In the genomic region with DNA sequence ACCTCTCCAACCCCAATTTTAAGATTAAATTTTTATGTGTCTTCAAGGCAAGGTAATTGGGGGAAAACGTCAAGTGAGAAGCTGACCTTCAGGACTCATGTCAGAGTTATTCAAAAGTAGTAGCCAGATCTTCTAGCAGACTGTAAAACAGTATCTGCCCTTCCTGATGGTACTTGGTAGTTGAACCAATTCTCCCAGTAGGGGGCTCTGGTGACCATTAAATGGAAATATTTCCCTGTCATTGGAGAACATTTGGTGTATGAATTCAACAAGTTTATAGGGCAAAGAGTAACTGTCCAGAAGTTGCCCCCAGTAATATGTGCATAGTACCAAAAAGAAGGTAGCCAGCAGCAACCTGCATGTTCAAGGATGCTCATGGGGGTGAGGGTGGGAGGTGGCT, we compare ENCODE assay signal across 9 mouse cellular contexts.
DNase-seq lines count a peak whose midpoint lies in the region; ATAC-seq lines count a peak whose summit lies in the region.
"Had no signal": no experiment of that assay in that cellular context is flagged by ENCODE, and none has a peak within 500 bp of the region (broad histone marks: within the 10 kb centered on the region; RNA-seq: fewer than 3 reads in every experiment).

No protein-coding gene starts in this region.

- H3K27me3 ChIP-seq in hindbrain, embryonic 14.5 days (ENCODE audit: control insufficient read depth, insufficient read depth, low read length): no peaks in the 10 kb centered on the region
- no peaks in the 10 kb centered on the region for H3K27me3 ChIP-seq in hindbrain, embryonic 16.5 days (replicated peaks; ENCODE audit: control insufficient read depth, insufficient read depth, low read length)
- no peaks in the 10 kb centered on the region for H3K27me3 ChIP-seq in splenic B cell, adult 2 months (ENCODE audit: control insufficient read depth, insufficient read depth, low read length, poor library complexity, severe bottlenecking)
- H3K27me3 ChIP-seq: stomach, embryonic 15.5 days had no signal

- no peaks in the 10 kb centered on the region for H3K4me1 ChIP-seq in hindbrain, embryonic 14.5 days (replicated peaks; ENCODE audit: control insufficient read depth, insufficient read depth, low read length)
- H3K4me1 ChIP-seq in hindbrain, embryonic 16.5 days (ENCODE audit: control insufficient read depth, insufficient read depth, low read depth, low read length): no peaks in the 10 kb centered on the region
- H3K4me1 ChIP-seq: stomach, embryonic 15.5 days had no signal

- no peak overlapping the region for H3K27ac ChIP-seq in hindbrain, embryonic 14.5 days
- no peak overlapping the region for H3K27ac ChIP-seq in hindbrain, embryonic 16.5 days (ENCODE audit: low read depth, low read length)
- H3K27ac ChIP-seq: macrophage; stomach, embryonic 15.5 days had no signal

- H3K9ac ChIP-seq in hindbrain, embryonic 14.5 days: no peak overlapping the region
- H3K9ac ChIP-seq in hindbrain, embryonic 16.5 days (ENCODE audit: low read depth, low read length): no peak overlapping the region
- H3K9ac ChIP-seq: stomach, embryonic 15.5 days had no signal

- ATAC-seq in hindbrain, embryonic 14.5 days (ENCODE audit: low FRiP score): no peak
- no peak for ATAC-seq in hindbrain, embryonic 16.5 days

- H3K4me2 ChIP-seq in hindbrain, embryonic 14.5 days (replicated peaks): no peak overlapping the region
- H3K4me2 ChIP-seq in hindbrain, embryonic 16.5 days (ENCODE audit: low read length): no peak overlapping the region
- H3K4me2 ChIP-seq: stomach, embryonic 15.5 days had no signal

- no peaks in the 10 kb centered on the region for H3K36me3 ChIP-seq in hindbrain, embryonic 14.5 days (replicated peaks; ENCODE audit: control insufficient read depth, insufficient read depth)
- H3K36me3 ChIP-seq in hindbrain, embryonic 16.5 days (ENCODE audit: control insufficient read depth, insufficient read depth, low read length): no peaks in the 10 kb centered on the region
- H3K36me3 ChIP-seq in splenic B cell, adult 2 months (ENCODE audit: control insufficient read depth, insufficient read depth, low read length, poor library complexity, severe bottlenecking): no peaks in the 10 kb centered on the region
- H3K36me3 ChIP-seq: stomach, embryonic 15.5 days had no signal

- 51% methylated on average over 1 of the region's 1 CpGs for WGBS in hindbrain, embryonic 14.5 days
- 66% methylated on average over 1 of the region's 1 CpGs for WGBS in hindbrain, embryonic 16.5 days

- no peaks in the 10 kb centered on the region for H3K9me3 ChIP-seq in hindbrain, embryonic 14.5 days (ENCODE audit: control insufficient read depth, low read length)
- no peaks in the 10 kb centered on the region for H3K9me3 ChIP-seq in hindbrain, embryonic 16.5 days (ENCODE audit: control insufficient read depth, low read length)
- H3K9me3 ChIP-seq: stomach, embryonic 15.5 days had no signal

- no peak overlapping the region for H3K4me3 ChIP-seq in hindbrain, embryonic 14.5 days (replicated peaks; ENCODE audit: low read length)
- no peak overlapping the region for H3K4me3 ChIP-seq in hindbrain, embryonic 16.5 days (ENCODE audit: low read length)
- H3K4me3 ChIP-seq: stomach, embryonic 15.5 days had no signal

- DNase-seq in hindbrain, embryonic 14.5 days (ENCODE audit: low spot score): peak; percentile 74
- peak; percentile 40 for DNase-seq in urinary bladder, postnatal 14 days (ENCODE audit: low spot score)
- no peak for DNase-seq in urinary bladder, postnatal 10 days (ENCODE audit: low spot score)
- DNase-seq in embryo, embryonic 11 days: peak; percentile 55
- peak; percentile 76 for DNase-seq in splenic B cell, adult 2 months (ENCODE audit: low read depth, low spot score)
- no peak for DNase-seq in yolk sac, embryonic 10.5 days (ENCODE audit: low spot score)

Comparison
In these comparisons a context has a peak if more than half of its experiments do, and no peak if none do; other contexts are left out.
1. DNase-seq: peak in hindbrain, embryonic 14.5 days (single experiment), urinary bladder, postnatal 14 days (single experiment), embryo, embryonic 11 days (single experiment) and splenic B cell, adult 2 months (single experiment); none in urinary bladder, postnatal 10 days (single experiment) and yolk sac, embryonic 10.5 days (single experiment).